In genomic region chr3:38431042-38431441, GRCm38 (mm10) we compare ENCODE assay signal across 32 mouse cellular contexts. TPM values are rescaled to one million over a fixed set of nuclear protein-coding genes. Genes with fewer than 3 reads are reported as not detected.
DNase-seq lines count a peak whose midpoint lies in the region; ATAC-seq lines count a peak whose summit lies in the region.
"Had no signal": no experiment of that assay in that cellular context is flagged by ENCODE, and none has a peak within 500 bp of the region (broad histone marks: within the 10 kb centered on the region; RNA-seq: fewer than 3 reads in every experiment).

No protein-coding gene starts in this region.

- H3K36me3 ChIP-seq in forebrain, embryonic 15.5 days, result no peaks in the 10 kb centered on the region
- no peaks in the 10 kb centered on the region for H3K36me3 ChIP-seq in forebrain, embryonic 11.5 days (ENCODE audit: control insufficient read depth, insufficient read depth, low read length)
- no peaks in the 10 kb centered on the region for H3K36me3 ChIP-seq in midbrain, embryonic 16.5 days (ENCODE audit: control insufficient read depth, insufficient read depth, low read length)
- H3K36me3 ChIP-seq: embryonic facial prominence, embryonic 12.5 days; heart, embryonic 12.5 days; hindbrain, embryonic 13.5 days; kidney, embryonic 15.5 days; limb, embryonic 13.5 days; liver, embryonic 12.5 days; neural tube, embryonic 15.5 days had no signal

- H3K9me3 ChIP-seq in forebrain, embryonic 15.5 days, result no peaks in the 10 kb centered on the region
- peaks cover 3% of the 10 kb centered on the region; the same call in 1 of the 2 replicates for H3K9me3 ChIP-seq in forebrain, embryonic 11.5 days (ENCODE audit: control insufficient read depth, low read length)
- H3K9me3 ChIP-seq in midbrain, embryonic 16.5 days (replicated peaks; ENCODE audit: control insufficient read depth, low read length, poor library complexity, severe bottlenecking), result no peaks in the 10 kb centered on the region
- H3K9me3 ChIP-seq: embryonic facial prominence, embryonic 12.5 days; heart, embryonic 12.5 days; hindbrain, embryonic 13.5 days; kidney, embryonic 15.5 days; liver, embryonic 12.5 days; neural tube, embryonic 15.5 days had no signal

- no peak overlapping the region for H3K9ac ChIP-seq in forebrain, embryonic 15.5 days (replicated peaks)
- H3K9ac ChIP-seq in forebrain, embryonic 11.5 days (ENCODE audit: low read length), result no peak overlapping the region
- no peak overlapping the region for H3K9ac ChIP-seq in midbrain, embryonic 16.5 days (ENCODE audit: low read depth, low read length)
- H3K9ac ChIP-seq: embryonic facial prominence, embryonic 12.5 days; heart, embryonic 12.5 days; hindbrain, embryonic 13.5 days; kidney, embryonic 15.5 days; limb, embryonic 13.5 days; liver, embryonic 12.5 days; liver, postnatal 0 days; neural tube, embryonic 15.5 days had no signal

- no peaks in the 10 kb centered on the region for H3K27me3 ChIP-seq in forebrain, embryonic 15.5 days
- no peaks in the 10 kb centered on the region for H3K27me3 ChIP-seq in forebrain, embryonic 11.5 days (ENCODE audit: control insufficient read depth, insufficient read depth, low read length)
- H3K27me3 ChIP-seq in midbrain, embryonic 16.5 days (ENCODE audit: control insufficient read depth, insufficient read depth, low read depth, low read length), result no peaks in the 10 kb centered on the region
- H3K27me3 ChIP-seq: CH12.LX; embryonic facial prominence, embryonic 12.5 days; heart, embryonic 12.5 days; hindbrain, embryonic 13.5 days; kidney, embryonic 15.5 days; limb, embryonic 13.5 days; liver, embryonic 12.5 days; megakaryocyte, embryonic 14.5 days; neural tube, embryonic 15.5 days had no signal

- no peak overlapping the region for H3K27ac ChIP-seq in forebrain, embryonic 15.5 days (replicated peaks)
- no peak overlapping the region for H3K27ac ChIP-seq in forebrain, embryonic 11.5 days (ENCODE audit: low read depth, low read length)
- H3K27ac ChIP-seq in midbrain, embryonic 16.5 days (ENCODE audit: low read length), result no peak overlapping the region
- H3K27ac ChIP-seq: embryonic facial prominence, embryonic 12.5 days; heart, adult 2 months; hindbrain, embryonic 13.5 days; kidney, embryonic 15.5 days; layer of hippocampus, adult 2 months; left cerebral cortex, adult 2 months; limb, embryonic 13.5 days; liver, embryonic 12.5 days; neural tube, embryonic 15.5 days had no signal

- DNase-seq in forebrain, embryonic 11.5 days (ENCODE audit: low spot score), result no peak
- DNase-seq in right cerebral cortex, adult 2 months (ENCODE audit: low spot score in 2 of 2), result peak; percentile 17 to 30
- no peak for DNase-seq in right cerebral cortex, postnatal 10 days (ENCODE audit: low spot score in 2 of 2)
- peak; percentile 58 for DNase-seq in induced T-regulatory cell, adult 2 months (ENCODE audit: low read depth)
- no peak for DNase-seq in adrenal gland, adult 18-20 months (ENCODE audit: low spot score in 2 of 2)
- no peak for DNase-seq in ovary, postnatal 14 days (ENCODE audit: low spot score)
- DNase-seq: adrenal gland, postnatal 10 days; cerebellum, adult 11-12 months; cerebellum, adult 9-11 months; embryo, embryonic 11 days; heart, adult 2 months; heart, postnatal 4 days; kidney, adult 11 months; kidney, postnatal 36 days; liver, postnatal 0 days; lung, postnatal 4 days; right cerebral cortex, postnatal 14 days; thymus, postnatal 25 days had no signal

- H3K4me1 ChIP-seq in forebrain, embryonic 15.5 days, result 0 out of 2 replicates have a peak, but pooled peaks cover 4% of the 10 kb centered on the region
- 0 out of 2 replicates have a peak, but pooled peaks cover 2% of the 10 kb centered on the region for H3K4me1 ChIP-seq in forebrain, embryonic 11.5 days (replicated peaks; ENCODE audit: control insufficient read depth, insufficient read depth, low read length)
- peaks cover 4% of the 10 kb centered on the region; the same call in 1 of the 2 replicates for H3K4me1 ChIP-seq in midbrain, embryonic 16.5 days (ENCODE audit: control insufficient read depth, insufficient read depth, low read length)
- H3K4me1 ChIP-seq: limb, embryonic 13.5 days; megakaryocyte, embryonic 14.5 days had no signal

- WGBS in forebrain, embryonic 15.5 days, result 72% methylated on average over 6 of the region's 6 CpGs
- 74% methylated on average over 6 of the region's 6 CpGs for WGBS in forebrain, embryonic 11.5 days
- WGBS in midbrain, embryonic 16.5 days, result 46% methylated on average over 6 of the region's 6 CpGs

- no peak overlapping the region for H3K4me2 ChIP-seq in forebrain, embryonic 15.5 days (replicated peaks)
- no peak overlapping the region for H3K4me2 ChIP-seq in forebrain, embryonic 11.5 days (ENCODE audit: low read depth, low read length, severe bottlenecking)
- no peak overlapping the region for H3K4me2 ChIP-seq in midbrain, embryonic 16.5 days (ENCODE audit: low read length)
- H3K4me2 ChIP-seq: embryonic facial prominence, embryonic 12.5 days; heart, embryonic 12.5 days; hindbrain, embryonic 13.5 days; kidney, embryonic 15.5 days; limb, embryonic 13.5 days; liver, embryonic 12.5 days; neural tube, embryonic 15.5 days had no signal

- ATAC-seq in forebrain, embryonic 15.5 days (replicated peaks), result 0 out of 2 replicates have a peak, but pooled peaks have one; percentile 41
- no peak for ATAC-seq in forebrain, embryonic 11.5 days (replicated peaks; ENCODE audit: low FRiP score)
- peak; percentile 73; the same call in 1 of the 2 replicates for ATAC-seq in midbrain, embryonic 16.5 days
- ATAC-seq: liver, embryonic 12.5 days; liver, postnatal 0 days; lung, postnatal 0 days had no signal

- no peak overlapping the region for H3K4me3 ChIP-seq in forebrain, embryonic 15.5 days
- no peak overlapping the region for H3K4me3 ChIP-seq in forebrain, embryonic 11.5 days (ENCODE audit: low read depth, low read length)
- no peak overlapping the region for H3K4me3 ChIP-seq in midbrain, embryonic 16.5 days (ENCODE audit: low read depth, low read length)
- H3K4me3 ChIP-seq: embryonic facial prominence, embryonic 12.5 days; heart, adult 2 months; heart, embryonic 12.5 days; hindbrain, embryonic 13.5 days; kidney, embryonic 15.5 days; layer of hippocampus, adult 2 months; left cerebral cortex, adult 2 months; limb, embryonic 13.5 days; liver, embryonic 12.5 days; megakaryocyte, embryonic 14.5 days; neural tube, embryonic 15.5 days had no signal

RNA-seq across cellular contexts. Expression of gene Ankrd50, which starts 53.6 kb away (rescaled TPM):
- polyA plus RNA-seq in forebrain, embryonic 15.5 days (2015; fragmentation: Nextera tagmentation; extraction: Ambion mirVana), result 22.5 and 23.2 TPM in 2 replicates
- 27.0 and 30.0 TPM in 2 replicates for polyA plus RNA-seq in forebrain, embryonic 11.5 days (2014; fragmentation: Nextera tagmentation; extraction: Ambion mirVana)
- polyA plus RNA-seq in midbrain, embryonic 16.5 days (2015; fragmentation: Nextera tagmentation; extraction: Ambion mirVana), result 21.4 and 23.1 TPM in 2 replicates
- total RNA-seq in adrenal gland, adult 18-20 months (2021), result 10 to 100 TPM; 23.9 to 31.4 TPM

Comparison
In these comparisons a context has a peak if more than half of its experiments do, and no peak if none do; other contexts are left out.
1. DNase-seq: peak in right cerebral cortex, adult 2 months (2 of 2) and induced T-regulatory cell, adult 2 months (single experiment); none in forebrain, embryonic 11.5 days (single experiment), right cerebral cortex, postnatal 10 days (0 of 2), adrenal gland, adult 18-20 months (0 of 2) and ovary, postnatal 14 days (single experiment).